Mouse (Mus musculus) lung, adult 2 months (tissue): ENCODE measurements around the gene Ppil2.

ENCODE experiments used
- CTCF ChIP-seq: fragments of 200-500 bp; IDR thresholded peaks from 2 replicates; pipeline ENCODE4 v1.5.1; 2011; ENCODE audit warnings: mild to moderate bottlenecking, low read length, control low read depth; ENCODE audit not compliant: insufficient read depth
- POLR2A ChIP-seq: fragments of 200-500 bp; IDR thresholded peaks from 2 replicates; pipeline ENCODE4 v1.6.1; 2011; ENCODE audit warnings: low read depth, mild to moderate bottlenecking, control low read depth, low read length, borderline replicate concordance; ENCODE audit errors: extremely low read depth

GRCm38 (mm10) chr16:17076869-17077268 is 34.2 kb downstream of the Ppil2 start:
- no peak for TF ChIP-seq CTCF
- TF ChIP-seq POLR2A, result no peak
